Mouse (Mus musculus) forebrain, embryonic 13.5 days (tissue): Measurements from ENCODE around the gene Slf2. TPM values are rescaled to one million over a fixed set of nuclear protein-coding genes. Genes with fewer than 3 reads are reported as not detected.

Experiments used
- ATAC-seq: fragments of 200-750 bp; cut with Nextera tagmentation; 2 replicates; pipeline ENCODE4 v1.8.0; 2017
- H3K27ac ChIP-seq: fragments of 300-500 bp; sonication (generic); 2 replicates; pipeline ENCODE4 v1.5.1; 2015; ENCODE audit warnings: inconsistent platforms, mild to moderate bottlenecking, moderate library complexity
- H3K27me3 ChIP-seq: fragments of 300-500 bp; sonication (generic); 2 replicates; pipeline ENCODE4 v1.6.1; 2015; ENCODE audit warnings: mild to moderate bottlenecking, inconsistent platforms
- H3K36me3 ChIP-seq: fragments of 300-500 bp; sonication (generic); 2 replicates; pipeline ENCODE4 v1.6.1; 2015; ENCODE audit warnings: mild to moderate bottlenecking, inconsistent platforms; ENCODE audit not compliant: poor library complexity, severe bottlenecking
- H3K4me1 ChIP-seq: fragments of 300-500 bp; sonication (generic); 2 replicates; pipeline ENCODE4 v1.6.1; 2015; ENCODE audit warnings: inconsistent platforms
- H3K4me2 ChIP-seq: fragments of 300-500 bp; sonication (generic); 2 replicates; pipeline ENCODE4 v1.6.1; 2015; ENCODE audit warnings: inconsistent platforms, mild to moderate bottlenecking, moderate library complexity
- H3K4me3 ChIP-seq: fragments of 300-500 bp; sonication (generic); 2 replicates; pipeline ENCODE4 v1.5.1; 2015; ENCODE audit warnings: mild to moderate bottlenecking, inconsistent platforms
- H3K9ac ChIP-seq: fragments of 300-500 bp; sonication (generic); 2 replicates; pipeline ENCODE4 v1.6.1; 2015; ENCODE audit warnings: mild to moderate bottlenecking, inconsistent platforms
- H3K9me3 ChIP-seq: fragments of 300-500 bp; sonication (generic); replicated peaks from 2 replicates; pipeline ENCODE4 v1.6.1; 2016; ENCODE audit warnings: inconsistent platforms
- WGBS: fragments of 180-500 bp; shearing (Covaris S2); methylation state at CpG from one replicate; pipeline ENCODE4 v1.1.7; 2015; 5-methylcytosine and 5-hydroxymethylcytosine counted together
- polyA plus RNA-seq: library from polyadenylated mRNA; unstranded; fragments of >200 nt; fragmentation: Nextera tagmentation; extraction: Ambion mirVana; gene quantifications from 2 replicates; pipeline ENCODE4 v1.2.1, GENCODE M21; 2015

Gene Slf2
- polyA plus RNA-seq, 1 experiment from 2014 or later, result 30.4 TPM

DNA sequence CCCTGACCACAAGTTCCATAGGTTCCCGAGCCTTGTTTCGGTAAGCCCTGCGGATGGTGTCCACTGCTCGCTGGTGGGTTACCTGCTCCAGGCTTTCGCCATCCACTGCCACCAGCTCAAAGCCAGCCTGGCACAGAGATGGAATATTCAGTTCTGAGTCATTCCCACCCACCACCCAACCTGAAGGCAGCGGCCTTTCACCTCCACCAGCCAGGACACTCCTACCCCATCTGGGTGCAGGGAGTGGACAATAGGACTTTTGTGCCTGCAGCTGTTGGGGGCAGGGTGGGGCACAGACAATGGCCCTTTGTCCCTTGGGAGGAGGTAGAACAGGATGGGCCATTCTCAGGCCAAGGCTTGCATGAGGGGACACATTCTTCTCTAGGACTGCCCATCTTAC, 96.9 kb downstream of the Slf2 start:
- WGBS, result 82% methylated on average over 6 of the region's 6 CpGs
- no peak overlapping the region for H3K9ac ChIP-seq
- no peak for ATAC-seq
- H3K4me1 ChIP-seq, result peaks cover 3% of the 10 kb centered on the region
- H3K27ac ChIP-seq, result no peak overlapping the region
- H3K4me2 ChIP-seq, result no peak overlapping the region
- no peaks in the 10 kb centered on the region for H3K9me3 ChIP-seq
- H3K27me3 ChIP-seq, result no peaks in the 10 kb centered on the region
- H3K4me3 ChIP-seq, result no peak overlapping the region
- H3K36me3 ChIP-seq, result peaks cover 51% of the 10 kb centered on the region

GRCm38 (mm10) chr19:45028746-45029145, 97.8 kb downstream of the Slf2 start:
- ATAC-seq, result no peak
- Histone ChIP-seq H3K36me3 (peaks cover 44% of the 10 kb centered on the region), H3K9me3 (no peaks in the 10 kb centered on the region), H3K4me1 (peaks cover 3% of the 10 kb centered on the region), H3K4me3 (no peak overlapping the region), H3K9ac (no peak overlapping the region), H3K4me2 (no peak overlapping the region), H3K27ac (no peak overlapping the region), H3K27me3 (no peaks in the 10 kb centered on the region)
- 66% methylated on average over 19 of the region's 19 CpGs for WGBS

GRCm38 (mm10) chr19:45029571-45029970, 98.6 kb downstream of the Slf2 start:
- H3K27me3 ChIP-seq, result no peaks in the 10 kb centered on the region
- 76% methylated on average over 6 of the region's 9 CpGs for WGBS
- H3K9me3 ChIP-seq, result no peaks in the 10 kb centered on the region
- H3K4me2 ChIP-seq, result no peak overlapping the region
- H3K4me1 ChIP-seq, result peaks cover 3% of the 10 kb centered on the region
- no peak for ATAC-seq
- no peak overlapping the region for H3K4me3 ChIP-seq
- no peak overlapping the region for H3K27ac ChIP-seq
- peaks cover 37% of the 10 kb centered on the region for H3K36me3 ChIP-seq
- H3K9ac ChIP-seq, result no peak overlapping the region

GRCm38 (mm10) chr19:45030111-45030510, 99.2 kb downstream of the Slf2 start:
- H3K36me3 ChIP-seq, result peaks cover 32% of the 10 kb centered on the region
- H3K27me3 ChIP-seq, result no peaks in the 10 kb centered on the region
- H3K4me3 ChIP-seq, result no peak overlapping the region
- peaks cover 3% of the 10 kb centered on the region for H3K4me1 ChIP-seq
- no peak overlapping the region for H3K9ac ChIP-seq
- ATAC-seq, result no peak
- H3K9me3 ChIP-seq, result no peaks in the 10 kb centered on the region
- WGBS, result 31% methylated on average over 8 of the region's 8 CpGs
- H3K27ac ChIP-seq, result no peak overlapping the region
- H3K4me2 ChIP-seq, result no peak overlapping the region

DNA sequence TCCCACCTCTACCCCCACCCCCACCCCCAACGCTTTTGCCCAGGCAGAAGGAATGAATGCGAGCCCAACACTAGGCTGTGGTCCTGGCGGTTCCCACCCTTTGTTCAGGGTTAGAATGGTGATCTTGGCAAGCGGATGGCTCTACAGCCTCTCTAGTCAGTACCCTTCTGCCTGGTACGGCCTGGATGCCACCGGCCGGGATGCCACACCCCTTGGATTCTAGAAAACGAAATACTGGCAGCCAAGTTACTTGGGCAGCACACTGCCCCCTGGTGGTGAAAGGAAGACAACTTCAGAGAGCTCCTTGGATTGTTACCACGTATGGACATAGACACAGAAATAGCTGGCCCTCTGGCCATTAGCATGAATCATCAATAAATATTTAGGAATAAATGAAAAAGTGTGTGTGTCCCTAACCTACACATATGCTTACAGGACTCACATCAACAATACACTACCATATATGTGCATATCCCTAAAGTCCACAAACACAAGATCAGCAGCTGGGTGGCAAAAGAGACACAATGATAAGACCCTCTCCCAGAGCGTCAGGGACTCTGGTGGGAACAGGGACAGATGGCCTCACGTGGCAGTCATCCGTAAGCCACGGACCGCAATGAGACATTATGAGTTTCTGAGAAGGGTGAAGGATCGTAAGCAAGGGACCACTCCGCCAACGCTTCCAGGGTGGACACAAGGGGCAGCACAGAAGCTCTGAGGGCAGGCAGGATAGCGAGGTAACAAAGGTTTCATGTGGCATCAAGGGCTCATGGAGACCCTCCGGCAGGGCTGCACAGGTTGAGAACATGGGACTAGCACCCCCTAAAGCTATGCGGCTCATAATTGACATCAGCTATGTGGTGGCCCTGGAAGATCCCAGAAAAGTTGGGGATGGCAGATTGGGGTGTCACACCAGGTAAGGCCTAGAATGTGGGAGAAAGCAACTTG, 100.1 kb downstream of the Slf2 start:
- Histone ChIP-seq H3K27ac (no peak overlapping the region), H3K4me2 (peak overlapping the region; percentile 46)
- 44% methylated on average over 20 of the region's 20 CpGs for WGBS

DNA sequence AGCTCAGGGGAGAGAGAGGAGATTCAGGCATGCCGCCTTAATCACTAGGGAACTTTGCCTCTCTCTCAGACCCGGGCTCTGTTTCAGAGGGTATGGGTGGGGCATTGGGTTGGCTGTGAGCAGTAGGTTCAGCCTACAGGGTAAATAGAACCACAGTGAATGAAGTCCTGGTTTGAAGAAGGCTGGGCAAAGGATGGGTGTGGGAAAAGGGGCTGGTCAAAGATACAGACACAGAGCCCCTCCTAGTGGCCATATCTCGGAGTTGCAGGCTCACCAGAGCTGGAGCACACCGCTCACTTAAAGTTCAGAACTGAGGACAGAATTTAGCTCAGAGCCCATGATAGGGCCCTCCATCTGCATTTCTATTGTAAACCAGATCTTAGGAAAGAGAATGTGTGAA, 100.8 kb downstream of the Slf2 start:
- peaks cover 15% of the 10 kb centered on the region for H3K36me3 ChIP-seq
- WGBS, result 23% methylated on average over 4 of the region's 4 CpGs
- no peak overlapping the region for H3K27ac ChIP-seq
- no peak overlapping the region for H3K4me2 ChIP-seq
- H3K9ac ChIP-seq, result no peak overlapping the region
- ATAC-seq, result peak; percentile 67
- no peaks in the 10 kb centered on the region for H3K27me3 ChIP-seq
- H3K9me3 ChIP-seq, result no peaks in the 10 kb centered on the region
- no peak overlapping the region for H3K4me3 ChIP-seq
- peaks cover 3% of the 10 kb centered on the region for H3K4me1 ChIP-seq

More for the DNA sequence above, 100.1 kb downstream of the Slf2 start:
- ATAC-seq, result peak; percentile 44
- Histone ChIP-seq H3K36me3 (peaks cover 23% of the 10 kb centered on the region), H3K27me3 (no peaks in the 10 kb centered on the region), H3K4me3 (no peak overlapping the region), H3K4me1 (peaks cover 3% of the 10 kb centered on the region), H3K9ac (no peak overlapping the region), H3K9me3 (no peaks in the 10 kb centered on the region)

Other genes with a start within 250 kb of the Slf2 start
- 0.05 TPM in 1 of 2 replicates, not detected in the other for gene Pax2, start 175.1 kb upstream of the Slf2 start, polyA plus RNA-seq
- 9.7 and 11.7 TPM in 2 replicates for gene Sema4g, start 58.0 kb downstream of the Slf2 start, polyA plus RNA-seq
- gene Twnk, start 74.5 kb downstream of the Slf2 start, polyA plus RNA-seq, result 21.1 and 22.2 TPM in 2 replicates
- 82.2 and 89.7 TPM in 2 replicates for gene Mrpl43, start 75.3 kb downstream of the Slf2 start, polyA plus RNA-seq
- gene Lzts2, start 83.3 kb downstream of the Slf2 start, polyA plus RNA-seq, result 24.5 and 24.7 TPM in 2 replicates
- 0.92 and 1.5 TPM in 2 replicates for gene Pdzd7, start 114.6 kb downstream of the Slf2 start, polyA plus RNA-seq
- 38.8 and 42.2 TPM in 2 replicates for gene Sfxn3, start 116.4 kb downstream of the Slf2 start, polyA plus RNA-seq
- 0.46 and 0.76 TPM in 2 replicates for gene Kazald1, start 144.1 kb downstream of the Slf2 start, polyA plus RNA-seq
- gene Tlx1, start 219.5 kb downstream of the Slf2 start, polyA plus RNA-seq, result 0.14 TPM in 1 of 2 replicates, not detected in the other